Mouse (Mus musculus) kidney, adult 2 months (tissue): ENCODE results near the gene Spsb4.

ENCODE experiments used
- CTCF ChIP-seq: fragments of 200-500 bp; conservative IDR thresholded peaks from 2 replicates; pipeline ENCODE4 v1.5.1; 2011; ENCODE audit warnings: low read depth, mild to moderate bottlenecking, control low read depth, low read length, moderate library complexity, mixed read lengths; ENCODE audit not compliant: insufficient read depth, insufficient read length
- POLR2A ChIP-seq: fragments of 200-500 bp; IDR thresholded peaks from one replicate; pipeline ENCODE4 v1.6.1; 2011; ENCODE audit warnings: low read depth, low read length, control low read depth

DNA sequence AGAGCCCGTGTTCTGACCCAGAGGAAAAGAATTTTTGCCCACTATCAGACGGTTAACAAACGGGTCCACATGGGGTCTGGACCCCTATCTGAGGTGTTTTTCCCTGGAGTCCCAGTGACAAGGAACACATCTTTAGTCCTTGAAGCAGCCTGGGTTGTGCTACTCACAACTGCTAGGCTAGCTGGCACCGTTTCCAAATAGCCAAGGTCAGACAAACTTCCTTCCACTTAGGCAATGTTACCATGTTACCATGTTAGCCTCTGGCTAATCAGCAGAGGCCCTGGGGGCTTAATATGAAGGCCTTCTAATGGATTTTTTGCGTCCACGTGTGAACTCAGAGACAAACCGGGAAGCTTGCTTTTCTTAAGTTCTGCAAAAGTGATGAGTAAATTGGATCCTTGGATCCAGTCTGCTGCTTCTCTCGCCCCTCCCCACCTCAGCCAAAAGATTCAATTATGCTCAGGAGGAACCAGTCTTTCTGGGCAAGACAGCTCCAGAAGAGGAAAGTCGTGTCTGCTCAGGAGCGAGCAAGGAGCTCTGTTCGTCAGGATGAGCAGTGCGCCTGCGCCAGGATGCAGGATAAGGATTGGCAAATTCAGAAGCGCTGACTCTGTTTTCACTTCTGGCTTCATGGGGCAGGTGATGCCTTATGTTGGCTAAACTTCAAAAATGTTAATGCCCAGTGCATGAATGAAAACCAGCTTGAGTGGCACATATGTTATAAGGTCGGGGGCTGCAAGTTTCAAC, 64.4 kb downstream of the Spsb4 start:
- no peak for TF ChIP-seq CTCF
- no peak for TF ChIP-seq POLR2A
